11 mouse cellular contexts compared by ENCODE assay signal in genomic region chr9:99423692-99424573, GRCm38 (mm10). TPM values are rescaled to one million over a fixed set of nuclear protein-coding genes. Genes with fewer than 3 reads are reported as not detected.
DNase-seq lines count a peak whose midpoint lies in the region; ATAC-seq lines count a peak whose summit lies in the region.
"Had no signal": no experiment of that assay in that cellular context is flagged by ENCODE, and none has a peak within 500 bp of the region (broad histone marks: within the 10 kb centered on the region; RNA-seq: fewer than 3 reads in every experiment).

No protein-coding gene starts in this region.

- peak overlapping the region; percentile 48 for H3K9ac ChIP-seq in limb, embryonic 13.5 days
- no peak overlapping the region for H3K9ac ChIP-seq in stomach, embryonic 16.5 days (ENCODE audit: low read length)

- H3K9me3 ChIP-seq in limb, embryonic 13.5 days: no peaks in the 10 kb centered on the region
- no peaks in the 10 kb centered on the region for H3K9me3 ChIP-seq in stomach, embryonic 16.5 days (replicated peaks; ENCODE audit: control insufficient read depth, low read length)

- 54% methylated on average over 9 of the region's 9 CpGs for WGBS in limb, embryonic 13.5 days
- 61% methylated on average over 9 of the region's 9 CpGs for WGBS in stomach, embryonic 16.5 days

- H3K27me3 ChIP-seq in limb, embryonic 13.5 days: no peaks in the 10 kb centered on the region
- no peaks in the 10 kb centered on the region for H3K27me3 ChIP-seq in stomach, embryonic 16.5 days (ENCODE audit: control insufficient read depth, insufficient read depth, low read length)

- ATAC-seq in limb, embryonic 13.5 days (ENCODE audit: low FRiP score, low read depth): no peak
- ATAC-seq in stomach, embryonic 16.5 days (ENCODE audit: insufficient read depth, low FRiP score): peak; percentile 54; the same call in 1 of the 2 replicates

- no peak overlapping the region for H3K4me2 ChIP-seq in limb, embryonic 13.5 days (replicated peaks)
- no peak overlapping the region for H3K4me2 ChIP-seq in stomach, embryonic 16.5 days (ENCODE audit: low read depth, low read length)

- H3K4me1 ChIP-seq in limb, embryonic 13.5 days: peaks cover 46% of the 10 kb centered on the region
- no peaks in the 10 kb centered on the region for H3K4me1 ChIP-seq in stomach, embryonic 16.5 days (ENCODE audit: control insufficient read depth, insufficient read depth, low read length)

- no peak overlapping the region for H3K4me3 ChIP-seq in limb, embryonic 13.5 days
- H3K4me3 ChIP-seq in stomach, embryonic 16.5 days (replicated peaks; ENCODE audit: low read length): no peak overlapping the region

- intact Hi-C loops in heart, postnatal 10 days (cut with DNase I): no loop called here

- H3K27ac ChIP-seq in limb, embryonic 13.5 days: 0 out of 2 replicates have a peak overlapping the region, but pooled peaks have one; percentile 22
- no peak overlapping the region for H3K27ac ChIP-seq in stomach, embryonic 16.5 days (ENCODE audit: low read length)

- H3K36me3 ChIP-seq in limb, embryonic 13.5 days: no peaks in the 10 kb centered on the region; the same call in 1 of the 2 replicates
- no peaks in the 10 kb centered on the region for H3K36me3 ChIP-seq in stomach, embryonic 16.5 days (ENCODE audit: control insufficient read depth, insufficient read depth, low read length)

- peak; percentile 28 for DNase-seq in kidney, postnatal 14 days
- DNase-seq in kidney, adult 9 months: no peak
- DNase-seq in ZHBTc4 (ENCODE audit: low read depth, low spot score): peak; percentile 60
- DNase-seq in heart, postnatal 10 days: no peak
- no peak for DNase-seq in cerebellum, postnatal 36 days
- DNase-seq: adrenal gland, adult 8-10 months; cerebellum, adult 11 months; heart, postnatal 36 days; layer of hippocampus, postnatal 36 days had no signal

RNA-seq across cellular contexts. Expression of gene Mras, which starts 13.2 kb away (rescaled TPM):
- 25.8 and 29.6 TPM in 2 replicates for polyA plus RNA-seq in limb, embryonic 13.5 days (2015; fragmentation: Nextera tagmentation; extraction: Ambion mirVana)
- polyA plus RNA-seq in stomach, embryonic 16.5 days (2015; fragmentation: Nextera tagmentation; extraction: Ambion mirVana): 8.4 and 9.5 TPM in 2 replicates
- total RNA-seq in heart, postnatal 10 days (2021): 10 to 100 TPM; 10.1 to 12.2 TPM

RNA-seq across cellular contexts. Expression of gene Nme9, which starts 27.3 kb away (rescaled TPM):
- not detected in 2 replicates for polyA plus RNA-seq in limb, embryonic 13.5 days (2015; fragmentation: Nextera tagmentation; extraction: Ambion mirVana)
- polyA plus RNA-seq in stomach, embryonic 16.5 days (2015; fragmentation: Nextera tagmentation; extraction: Ambion mirVana): 0.27 and 0.32 TPM in 2 replicates
- total RNA-seq in heart, postnatal 10 days (2021): not detected
- total RNA-seq: adrenal gland, adult 8-10 months; heart, postnatal 36 days had no signal

Comparison
In these comparisons a context has a peak if more than half of its experiments do, and no peak if none do; other contexts are left out.
1. DNase-seq: peak in kidney, postnatal 14 days (single experiment) and ZHBTc4 (single experiment); none in kidney, adult 9 months (single experiment), heart, postnatal 10 days (0 of 2) and cerebellum, postnatal 36 days (0 of 2).